Mouse (Mus musculus): ENCODE measurements at regions not wholly inside any gene's neighbourhood (a gene's known extent, or its start where the extent isn't known, plus 50 kb on each side); places are given as distances from the start of the nearest gene placed in this dataset.

DNA sequence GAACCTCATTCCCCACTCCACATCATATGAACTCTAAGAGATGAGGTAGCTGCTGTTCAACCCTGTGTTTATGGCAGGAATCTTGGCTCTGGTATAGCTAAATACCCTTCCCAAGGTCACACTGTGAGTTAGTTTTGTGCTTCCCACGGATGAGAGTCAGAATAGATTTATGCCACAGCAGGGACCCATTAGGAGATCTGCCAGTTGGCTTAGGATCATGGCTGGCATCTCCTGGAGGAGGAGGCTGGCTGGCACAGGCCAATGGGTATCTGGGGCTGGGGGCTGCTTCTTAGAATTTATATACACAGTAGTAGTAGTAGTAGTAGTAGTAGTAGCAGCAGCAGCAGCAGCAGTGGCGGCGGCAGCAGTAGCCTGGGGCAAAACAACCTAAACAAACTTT lies 111.8 kb downstream of the Nucb2 start:
- TF ChIP-seq CTCF (IDR thresholded peaks at IDR 0.05; ENCODE audit: low read depth, low read length) = no peak
- no peak for TF ChIP-seq GATA1 (IDR thresholded peaks at IDR 0.05; ENCODE audit: borderline replicate concordance, low read length)
- TF ChIP-seq TAL1 (conservative IDR thresholded peaks at IDR 0.05; ENCODE audit: low read depth, low read length) = no peak
- no peak for TF ChIP-seq GATA2 (IDR thresholded peaks at IDR 0.05; ENCODE audit: borderline replicate concordance, low read depth, low read length)
- TF ChIP-seq POLR2AphosphoS5 (IDR thresholded peaks at IDR 0.05; ENCODE audit: insufficient replicate concordance, low read depth, low read length) = no peak
